Mouse (Mus musculus) neural tube, embryonic 11.5 days (tissue): ENCODE data around the gene Lrg1. TPM values are rescaled to one million over a fixed set of nuclear protein-coding genes. Genes with fewer than 3 reads are reported as not detected.

Source experiments
- ATAC-seq: fragments of 200-750 bp; cut with Nextera tagmentation; 2 replicates; pipeline ENCODE4 v1.8.0; 2017; ENCODE audit warnings: moderate number of reproducible peaks, mild to moderate bottlenecking, moderate TSS enrichment, moderate library complexity; ENCODE audit not compliant: insufficient read depth, low FRiP score, low TSS enrichment
- DNase-seq: peaks from one replicate; pipeline ENCODE4 v3.0.0-alpha.2; 2015; ENCODE audit warnings: low spot score
- H3K27ac ChIP-seq: fragments of 300-500 bp; sonication (generic); 2 replicates; pipeline ENCODE4 v1.5.1; 2014; ENCODE audit warnings: low read depth, mild to moderate bottlenecking, low read length
- H3K27me3 ChIP-seq: fragments of 300-500 bp; sonication (generic); 2 replicates; pipeline ENCODE4 v1.6.1; 2014; ENCODE audit warnings: mild to moderate bottlenecking, low read length, mixed read lengths; ENCODE audit not compliant: control insufficient read depth, insufficient read depth
- H3K36me3 ChIP-seq: fragments of 300-500 bp; sonication (generic); 2 replicates; pipeline ENCODE4 v1.6.1; 2014; ENCODE audit warnings: mild to moderate bottlenecking, low read length, moderate library complexity, mixed read lengths; ENCODE audit not compliant: control insufficient read depth, insufficient read depth
- H3K4me1 ChIP-seq: fragments of 300-500 bp; sonication (generic); 2 replicates; pipeline ENCODE4 v1.6.1; 2014; ENCODE audit warnings: low read length, mixed read lengths; ENCODE audit not compliant: control insufficient read depth, insufficient read depth
- H3K4me2 ChIP-seq: fragments of 300-500 bp; sonication (generic); 2 replicates; pipeline ENCODE4 v1.6.1; 2014; ENCODE audit warnings: low read depth, mild to moderate bottlenecking, moderate library complexity
- H3K4me3 ChIP-seq: fragments of 300-500 bp; sonication (generic); 2 replicates; pipeline ENCODE4 v1.5.1; 2014; ENCODE audit warnings: low read depth, low read length
- H3K9ac ChIP-seq: fragments of 300-500 bp; sonication (generic); 2 replicates; pipeline ENCODE4 v1.6.1; 2014; ENCODE audit warnings: mild to moderate bottlenecking, low read length
- H3K9me3 ChIP-seq: fragments of 300-500 bp; sonication (generic); 2 replicates; pipeline ENCODE4 v1.6.1; 2016; ENCODE audit warnings: low read length; ENCODE audit not compliant: control insufficient read depth
- polyA plus RNA-seq: library from polyadenylated mRNA; unstranded; fragments of >200 nt; fragmentation: Nextera tagmentation; extraction: Ambion mirVana; gene quantifications from 2 replicates; pipeline ENCODE4 v1.2.1, GENCODE M21; 2014

Lrg1 gene
- polyA plus RNA-seq, 1 experiment from 2014 or later: not detected

DNA sequence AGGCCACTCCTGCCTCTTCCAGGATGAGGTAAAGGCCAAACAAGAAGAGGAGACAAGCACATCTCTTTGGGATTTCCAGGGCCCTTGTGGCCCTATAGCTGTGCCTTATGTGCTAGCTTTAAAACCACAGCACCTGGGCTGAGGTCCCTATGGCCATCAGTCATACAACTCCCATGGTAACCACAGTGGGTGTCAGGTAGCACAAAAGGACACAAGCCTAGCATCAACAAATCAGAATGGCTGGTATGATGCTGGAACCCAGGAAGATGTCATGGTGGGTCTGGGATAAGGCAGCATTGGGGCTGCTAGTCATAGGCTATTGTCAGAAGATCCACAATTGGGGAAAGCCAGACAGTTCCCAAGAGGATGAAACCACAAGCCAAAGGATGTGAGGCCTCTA lies 50.7 kb downstream of the Lrg1 start:
- no peak overlapping the region for H3K4me3 ChIP-seq
- no peak for ATAC-seq
- no peak for DNase-seq
- H3K9ac ChIP-seq: no peak overlapping the region
- H3K4me1 ChIP-seq: 0 out of 2 replicates have a peak, but pooled peaks cover 3% of the 10 kb centered on the region
- no peak overlapping the region for H3K27ac ChIP-seq
- H3K4me2 ChIP-seq: no peak overlapping the region
- peaks cover 31% of the 10 kb centered on the region for H3K36me3 ChIP-seq
- no peaks in the 10 kb centered on the region for H3K9me3 ChIP-seq
- no peaks in the 10 kb centered on the region for H3K27me3 ChIP-seq

Other genes starting within 250 kb of the Lrg1 start
- gene Zfp119a, start 243.1 kb downstream of the Lrg1 start, polyA plus RNA-seq: 7.9 and 8.2 TPM in 2 replicates
- 15.5 and 15.7 TPM in 2 replicates for gene Zfp959, start 229.9 kb downstream of the Lrg1 start, polyA plus RNA-seq
- gene Zfp119b, start 172.5 kb downstream of the Lrg1 start, polyA plus RNA-seq: 6.1 TPM in 2 replicates
- 2.1 and 2.3 TPM in 2 replicates for gene Ebi3, start 169.4 kb downstream of the Lrg1 start, polyA plus RNA-seq
- 19.2 and 25.1 TPM in 2 replicates for gene Yju2, start 162.9 kb downstream of the Lrg1 start, polyA plus RNA-seq
- 89.7 and 95.3 TPM in 2 replicates for gene Shd, start 151.5 kb downstream of the Lrg1 start, polyA plus RNA-seq
- 68.3 and 86.8 TPM in 2 replicates for gene Fsd1, start 135.5 kb downstream of the Lrg1 start, polyA plus RNA-seq
- gene Stap2, start 116.4 kb downstream of the Lrg1 start, polyA plus RNA-seq: 5.4 and 6.3 TPM in 2 replicates
- gene Mpnd, start 116.3 kb downstream of the Lrg1 start, polyA plus RNA-seq: 157 and 176 TPM in 2 replicates
- 122 and 125 TPM in 2 replicates for gene Sh3gl1, start 85.4 kb downstream of the Lrg1 start, polyA plus RNA-seq
- gene Chaf1a, start 81.6 kb downstream of the Lrg1 start, polyA plus RNA-seq: 23.5 and 25.0 TPM in 2 replicates
- gene Ubxn6, start 47.0 kb downstream of the Lrg1 start, polyA plus RNA-seq: 45.3 and 45.6 TPM in 2 replicates
- 124 and 136 TPM in 2 replicates for gene Hdgfl2, start 42.4 kb downstream of the Lrg1 start, polyA plus RNA-seq
- gene Plin4, start 12.2 kb downstream of the Lrg1 start, polyA plus RNA-seq: 0.13 TPM in 1 of 2 replicates, not detected in the other
- gene Plin5, start 4.4 kb downstream of the Lrg1 start, polyA plus RNA-seq: 0.16 and 0.23 TPM in 2 replicates
- 3.9 and 4.3 TPM in 2 replicates for gene Sema6b, start 18.3 kb upstream of the Lrg1 start, polyA plus RNA-seq
- gene Tnfaip8l1, start 40.5 kb upstream of the Lrg1 start, polyA plus RNA-seq: 10.2 and 11.0 TPM in 2 replicates
- gene Mydgf, start 61.9 kb upstream of the Lrg1 start, polyA plus RNA-seq: 67.7 and 71.2 TPM in 2 replicates
- gene Dpp9, start 96.9 kb upstream of the Lrg1 start, polyA plus RNA-seq: 39.1 and 42.5 TPM in 2 replicates
- 16.8 and 18.3 TPM in 2 replicates for gene Fem1a, start 134.8 kb upstream of the Lrg1 start, polyA plus RNA-seq
- gene Ticam1, start 154.8 kb upstream of the Lrg1 start, polyA plus RNA-seq: 2.4 and 2.5 TPM in 2 replicates
- gene Plin3, start 170.9 kb upstream of the Lrg1 start, polyA plus RNA-seq: 33.0 and 37.8 TPM in 2 replicates
- gene Arrdc5, start 178.3 kb upstream of the Lrg1 start, polyA plus RNA-seq: not detected in 2 replicates
- gene Uhrf1, start 181.3 kb upstream of the Lrg1 start, polyA plus RNA-seq: 116 and 128 TPM in 2 replicates
- 53.5 and 59.9 TPM in 2 replicates for gene Kdm4b, start 204.1 kb upstream of the Lrg1 start, polyA plus RNA-seq